Mouse (Mus musculus) kidney, embryonic 16.5 days (tissue): ENCODE measurements around the gene H2-DMb2. TPM values are rescaled to one million over a fixed set of nuclear protein-coding genes. Genes with fewer than 3 reads are reported as not detected.

Source experiments
- ATAC-seq: fragments of 200-750 bp; cut with Nextera tagmentation; 2 replicates; pipeline ENCODE4 v1.8.0; 2017; ENCODE audit warnings: moderate TSS enrichment; ENCODE audit not compliant: low FRiP score, low TSS enrichment
- H3K27ac ChIP-seq: fragments of 300-500 bp; sonication (generic); 2 replicates; pipeline ENCODE4 v1.5.1; 2014; ENCODE audit warnings: low read length
- H3K27me3 ChIP-seq: fragments of 300-500 bp; sonication (generic); 2 replicates; pipeline ENCODE4 v1.6.1; 2014; ENCODE audit warnings: low read length, control low read depth, mixed read lengths; ENCODE audit not compliant: insufficient read depth
- H3K36me3 ChIP-seq: fragments of 300-500 bp; sonication (generic); 2 replicates; pipeline ENCODE4 v1.6.1; 2014; ENCODE audit warnings: low read length, control low read depth, mixed read lengths; ENCODE audit not compliant: insufficient read depth
- H3K4me1 ChIP-seq: fragments of 300-500 bp; sonication (generic); 2 replicates; pipeline ENCODE4 v1.6.1; 2014; ENCODE audit warnings: low read length, control low read depth, mixed read lengths; ENCODE audit not compliant: insufficient read depth
- H3K4me2 ChIP-seq: fragments of 300-500 bp; sonication (generic); replicated peaks from 2 replicates; pipeline ENCODE4 v1.6.1; 2014; ENCODE audit warnings: low read depth, low read length
- H3K4me3 ChIP-seq: fragments of 300-500 bp; sonication (generic); 2 replicates; pipeline ENCODE4 v1.5.1; 2014; ENCODE audit warnings: mild to moderate bottlenecking, low read length
- H3K9ac ChIP-seq: fragments of 300-500 bp; sonication (generic); replicated peaks from 2 replicates; pipeline ENCODE4 v1.6.1; 2014; ENCODE audit warnings: low read length
- H3K9me3 ChIP-seq: fragments of 300-500 bp; sonication (generic); 2 replicates; pipeline ENCODE4 v1.6.1; 2016; ENCODE audit warnings: low read length, control low read depth
- WGBS: fragments of 180-500 bp; shearing (Covaris S2); extraction: QIAGEN DNeasy Blood & Tissue Kit; methylation state at CpG from one replicate; pipeline ENCODE4 v1.1.7; 2014; 5-methylcytosine and 5-hydroxymethylcytosine counted together
- polyA plus RNA-seq: library from polyadenylated mRNA; unstranded; fragments of >200 nt; fragmentation: Nextera tagmentation; extraction: Ambion mirVana; gene quantifications from 2 replicates; pipeline ENCODE4 v1.2.1, GENCODE M21; 2015

The H2-DMb2 gene
- polyA plus RNA-seq: 24.5 and 30.3 TPM in 2 replicates

DNA sequence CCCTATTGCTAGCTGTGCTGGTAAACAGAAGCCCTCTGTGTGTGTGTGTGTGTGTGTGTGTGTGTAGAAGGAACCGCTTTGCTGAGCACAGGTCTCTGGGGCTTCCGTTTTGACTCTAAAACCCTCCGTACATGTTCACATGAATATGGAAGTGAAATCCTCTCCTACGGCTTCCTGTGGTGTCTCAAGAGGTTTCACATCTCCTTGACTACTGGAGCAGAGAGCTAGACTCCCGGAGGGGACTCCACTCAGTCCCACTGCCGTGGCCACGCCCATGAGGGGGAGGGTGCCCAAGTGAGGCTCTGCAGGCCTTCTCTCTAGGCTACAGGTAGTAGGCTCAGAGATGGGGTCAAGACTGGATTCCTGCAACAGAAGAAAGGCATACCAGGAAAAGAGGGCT lies at the start of gene H2-DMb2:
Gene H2-DMb2, plus strand, starts transcription at position 275 of the 400 bp plus-strand sequence.
- Histone ChIP-seq H3K4me3 (no peak within 1 kb of the TSS), H3K4me1 (peaks cover 17% of the 10 kb centered on the region; the same call in 1 of the 2 replicates), H3K4me2 (peak within 1 kb of the TSS; percentile 29; the same call in 1 of the 2 replicates), H3K27me3 (peaks cover 15% of the 10 kb centered on the region), H3K27ac (0 out of 2 replicates have a peak within 1 kb of the TSS, but pooled peaks have one; percentile 20), H3K9ac (no peak within 1 kb of the TSS), H3K36me3 (no peaks in the 10 kb centered on the region), H3K9me3 (no peaks in the 10 kb centered on the region)
- ATAC-seq: peak; percentile 74
- WGBS: 12% methylated on average over 7 of the region's 7 CpGs

DNA sequence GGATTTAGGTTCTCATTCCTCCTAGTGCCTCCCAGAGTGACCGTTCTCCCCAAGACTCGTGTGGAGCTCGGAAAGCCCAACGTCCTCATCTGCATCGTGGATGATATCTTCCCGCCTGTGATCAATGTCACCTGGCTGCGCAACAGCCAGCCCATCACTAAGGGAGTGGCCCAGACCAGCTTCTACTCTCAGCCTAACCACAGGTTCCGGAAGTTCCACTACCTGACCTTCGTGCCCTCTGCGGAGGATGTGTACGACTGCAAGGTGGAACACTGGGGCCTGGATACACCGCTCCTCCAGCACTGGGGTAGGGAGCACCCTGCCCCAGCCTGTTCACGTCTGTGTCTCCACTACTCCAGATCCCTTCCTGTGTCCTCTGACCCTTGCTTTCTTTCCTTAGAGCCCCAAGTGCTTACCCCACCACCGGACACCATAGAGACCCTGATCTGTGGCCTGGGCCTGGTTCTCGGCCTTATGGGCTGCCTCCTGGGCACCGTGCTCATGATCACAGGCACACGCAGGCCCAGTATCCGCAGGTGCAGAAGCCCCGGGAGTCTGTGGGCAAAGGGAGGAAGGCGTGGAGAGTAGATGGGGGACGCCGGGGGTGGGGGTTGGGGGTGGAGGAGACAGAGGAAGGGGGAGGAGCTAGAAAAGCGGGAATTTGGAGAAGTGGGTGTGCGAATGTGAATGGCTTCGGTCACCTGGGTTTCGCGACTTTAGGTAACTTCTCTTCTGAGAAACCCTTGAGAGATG lies 48.6 kb upstream of the H2-DMb2 start:
- 0 out of 2 replicates have a peak, but pooled peaks cover 4% of the 10 kb centered on the region for H3K9me3 ChIP-seq
- 86% methylated on average over 27 of the region's 27 CpGs for WGBS
- no peak overlapping the region for H3K9ac ChIP-seq
- H3K27ac ChIP-seq: no peak overlapping the region
- H3K27me3 ChIP-seq: no peaks in the 10 kb centered on the region
- no peaks in the 10 kb centered on the region for H3K36me3 ChIP-seq
- no peak overlapping the region for H3K4me3 ChIP-seq
- H3K4me1 ChIP-seq: peaks cover 5% of the 10 kb centered on the region
- H3K4me2 ChIP-seq: no peak overlapping the region
- ATAC-seq: no peak

DNA sequence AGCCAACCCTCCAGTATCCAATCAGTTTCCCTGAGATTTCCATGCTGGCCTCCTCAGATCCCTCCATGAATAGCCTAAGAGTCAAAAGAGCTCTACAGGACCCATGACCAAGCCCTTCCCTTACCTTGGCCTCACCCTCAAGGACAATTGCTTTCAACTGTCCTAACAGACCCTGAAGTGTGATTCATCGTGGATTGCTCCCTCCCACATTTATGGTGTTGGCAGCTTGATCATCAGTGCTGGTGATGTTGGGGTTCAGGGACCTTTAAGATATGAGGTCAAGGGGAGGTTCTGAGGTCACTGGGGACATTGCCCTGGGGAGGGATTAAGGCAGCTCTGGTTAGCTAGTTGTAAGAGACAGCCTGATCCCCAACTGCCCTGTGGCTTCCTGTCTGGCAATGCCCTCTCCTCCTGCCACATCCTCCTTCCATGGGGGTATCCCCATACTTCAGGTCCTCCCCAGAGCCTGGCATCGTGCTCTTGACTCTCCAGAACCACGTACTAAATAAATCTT lies 46.6 kb upstream of the H2-DMb2 start:
- Histone ChIP-seq H3K4me2 (no peak overlapping the region), H3K9me3 (0 out of 2 replicates have a peak, but pooled peaks cover 4% of the 10 kb centered on the region), H3K36me3 (no peaks in the 10 kb centered on the region), H3K9ac (no peak overlapping the region), H3K27ac (no peak overlapping the region), H3K27me3 (no peaks in the 10 kb centered on the region), H3K4me3 (no peak overlapping the region), H3K4me1 (peaks cover 5% of the 10 kb centered on the region)
- 76% methylated on average over 3 of the region's 3 CpGs for WGBS
- ATAC-seq: no peak

DNA sequence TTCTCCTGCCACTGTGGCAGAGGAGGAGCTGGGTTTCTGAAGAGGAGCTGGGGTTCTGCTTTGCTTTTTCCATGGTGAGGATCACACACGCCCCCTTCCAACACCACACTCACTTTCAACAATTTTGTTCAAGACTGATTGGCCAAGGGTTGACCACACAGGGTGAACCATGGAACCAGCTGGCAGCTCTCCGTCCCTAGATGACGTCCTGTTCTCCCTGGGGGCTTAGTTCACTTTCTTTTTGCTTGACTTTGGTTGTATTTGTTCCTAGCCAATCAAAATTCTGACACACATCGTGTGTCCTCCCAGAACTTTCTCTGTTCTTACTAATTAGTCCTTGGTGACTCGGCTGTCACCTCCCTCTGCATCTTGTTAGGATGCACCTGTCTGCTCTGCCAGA lies 45.8 kb upstream of the H2-DMb2 start:
- Histone ChIP-seq H3K4me2 (no peak overlapping the region), H3K36me3 (no peaks in the 10 kb centered on the region), H3K9ac (no peak overlapping the region), H3K27ac (no peak overlapping the region), H3K4me3 (no peak overlapping the region), H3K9me3 (0 out of 2 replicates have a peak, but pooled peaks cover 4% of the 10 kb centered on the region), H3K4me1 (peaks cover 8% of the 10 kb centered on the region), H3K27me3 (no peaks in the 10 kb centered on the region)
- no peak for ATAC-seq
- WGBS: 55% methylated on average over 5 of the region's 5 CpGs

DNA sequence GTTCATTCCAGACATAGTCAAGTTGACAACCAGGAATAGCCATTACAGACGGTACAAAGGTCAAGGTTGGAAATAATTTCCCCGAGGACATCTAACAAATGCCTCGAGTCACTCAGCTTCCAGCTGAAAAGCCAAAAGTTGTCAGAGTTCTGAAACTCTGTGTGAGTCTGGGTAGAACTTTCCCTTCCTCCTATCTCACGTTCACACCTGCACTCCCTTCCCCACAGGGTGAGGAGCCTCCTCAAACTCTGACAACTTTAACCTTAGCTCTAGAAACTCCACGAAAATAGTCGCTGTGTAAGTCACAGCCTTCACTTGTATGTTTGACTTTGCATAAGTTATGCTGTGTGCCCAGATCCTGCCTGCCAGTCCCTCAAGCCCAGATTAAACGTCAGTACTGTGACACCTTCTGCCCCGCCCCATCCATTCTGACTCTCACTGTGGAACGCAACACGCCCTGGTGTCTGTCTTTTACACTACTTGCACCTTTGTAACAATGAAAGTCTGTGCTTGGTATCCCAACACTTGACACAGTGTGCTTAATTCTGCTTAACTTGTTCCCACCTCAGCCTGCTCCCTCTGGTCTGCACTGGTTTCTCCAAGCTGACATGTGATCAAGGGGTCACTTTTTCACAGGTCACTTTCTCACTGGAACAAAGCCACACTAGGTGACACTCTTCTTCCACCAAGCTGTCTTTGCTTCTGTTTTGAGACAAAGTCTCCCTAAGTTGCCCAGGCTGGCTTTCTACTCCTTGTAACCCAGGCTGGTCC lies 44.2 kb upstream of the H2-DMb2 start:
- Histone ChIP-seq H3K36me3 (no peaks in the 10 kb centered on the region), H3K4me1 (0 out of 2 replicates have a peak, but pooled peaks cover 3% of the 10 kb centered on the region), H3K27ac (no peak overlapping the region), H3K4me3 (no peak overlapping the region), H3K9ac (no peak overlapping the region), H3K27me3 (no peaks in the 10 kb centered on the region), H3K9me3 (0 out of 2 replicates have a peak, but pooled peaks cover 4% of the 10 kb centered on the region), H3K4me2 (no peak overlapping the region)
- 0 out of 2 replicates have a peak, but pooled peaks have one; percentile 42 for ATAC-seq
- 44% methylated on average over 10 of the region's 10 CpGs for WGBS

DNA sequence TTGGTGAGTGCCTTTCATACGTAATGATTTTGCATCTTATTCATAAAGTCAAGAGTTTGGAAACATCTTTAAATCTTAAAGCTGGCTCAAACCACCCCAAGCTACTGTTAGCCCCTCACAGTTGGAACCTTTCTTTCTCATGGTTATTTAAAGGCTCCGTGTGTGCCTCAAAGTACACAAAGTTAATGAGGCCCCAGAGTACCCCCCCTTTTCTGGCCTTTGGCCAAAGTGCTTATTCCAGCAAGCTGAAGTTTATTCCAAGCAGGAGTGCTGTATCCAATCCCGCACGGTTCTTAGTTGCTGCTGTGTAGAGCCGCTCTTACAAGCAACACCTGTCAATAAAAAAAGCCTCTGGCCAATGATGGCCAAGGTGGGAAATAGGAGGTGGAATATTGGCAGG lies 43.6 kb upstream of the H2-DMb2 start:
- ATAC-seq: no peak
- no peak overlapping the region for H3K4me3 ChIP-seq
- no peaks in the 10 kb centered on the region for H3K36me3 ChIP-seq
- no peak overlapping the region for H3K27ac ChIP-seq
- 51% methylated on average over 5 of the region's 5 CpGs for whole genome bisulfite sequencing
- no peak overlapping the region for H3K4me2 ChIP-seq
- H3K4me1 ChIP-seq: 0 out of 2 replicates have a peak, but pooled peaks cover 3% of the 10 kb centered on the region
- H3K9ac ChIP-seq: no peak overlapping the region
- no peaks in the 10 kb centered on the region for H3K9me3 ChIP-seq
- no peaks in the 10 kb centered on the region for H3K27me3 ChIP-seq

DNA sequence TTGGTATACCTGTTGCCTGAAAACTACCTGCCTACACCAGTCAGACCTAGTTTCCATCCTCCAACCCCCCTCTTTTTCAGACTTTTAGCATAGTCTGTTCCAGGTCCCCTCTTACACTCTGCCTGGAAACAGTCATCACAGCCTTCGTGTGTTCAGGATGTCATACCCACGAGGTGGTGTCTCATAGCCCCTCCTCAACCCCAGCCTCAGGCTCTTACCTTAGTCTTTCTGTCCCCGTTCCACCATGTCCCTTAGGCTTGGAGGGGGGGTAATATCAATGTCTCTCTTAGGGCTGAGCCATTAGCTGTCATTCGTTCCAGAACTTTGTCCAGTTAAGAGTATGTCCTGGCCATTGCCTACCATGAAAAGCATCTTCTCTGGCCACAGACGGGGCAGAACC lies 41.9 kb upstream of the H2-DMb2 start:
- H3K27ac ChIP-seq: no peak overlapping the region
- no peaks in the 10 kb centered on the region for H3K27me3 ChIP-seq
- H3K4me3 ChIP-seq: no peak overlapping the region
- no peak overlapping the region for H3K4me2 ChIP-seq
- WGBS: 34% methylated on average over 5 of the region's 5 CpGs
- peaks cover 2% of the 10 kb centered on the region; the same call in 1 of the 2 replicates for H3K9me3 ChIP-seq
- ATAC-seq: 0 out of 2 replicates have a peak, but pooled peaks have one; percentile 42
- no peaks in the 10 kb centered on the region for H3K36me3 ChIP-seq
- H3K4me1 ChIP-seq: 0 out of 2 replicates have a peak, but pooled peaks cover 3% of the 10 kb centered on the region
- H3K9ac ChIP-seq: no peak overlapping the region

- H3K4me1 ChIP-seq: 0 out of 2 replicates have a peak, but pooled peaks cover 3% of the 10 kb centered on the region
- 4% methylated on average over 12 of the region's 12 CpGs for WGBS
- peak; percentile 87 for ATAC-seq
Observed at GRCm38 (mm10) chr17:34101604-34102032, 41.5 kb upstream of the H2-DMb2 start.

DNA sequence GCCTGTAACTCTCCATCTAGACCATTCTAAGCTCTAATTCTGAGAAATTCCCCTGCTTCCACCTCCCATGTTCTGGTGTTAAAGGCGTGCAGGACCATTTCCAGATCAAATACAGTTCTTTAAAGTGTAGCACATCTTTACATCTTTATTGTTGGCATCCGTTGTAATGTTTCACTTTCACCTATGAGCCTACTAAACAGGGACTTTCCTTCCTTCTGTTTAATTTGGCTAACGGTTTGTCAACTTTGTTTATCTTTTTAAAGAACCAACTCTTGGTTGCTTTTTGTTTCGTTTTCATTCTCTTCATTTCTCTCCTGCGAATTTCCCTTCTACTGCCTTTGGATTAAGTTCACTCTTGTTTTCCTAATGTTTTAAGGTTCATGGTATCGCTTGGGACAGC lies 40.3 kb upstream of the H2-DMb2 start:
- no peak overlapping the region for H3K4me2 ChIP-seq
- WGBS: 79% methylated on average over 6 of the region's 6 CpGs
- H3K36me3 ChIP-seq: no peaks in the 10 kb centered on the region
- 0 out of 2 replicates have a peak, but pooled peaks cover 3% of the 10 kb centered on the region for H3K4me1 ChIP-seq
- H3K27ac ChIP-seq: no peak overlapping the region
- H3K4me3 ChIP-seq: no peak overlapping the region
- no peaks in the 10 kb centered on the region for H3K27me3 ChIP-seq
- no peak overlapping the region for H3K9ac ChIP-seq
- no peak for ATAC-seq
- peaks cover 2% of the 10 kb centered on the region; the same call in 1 of the 2 replicates for H3K9me3 ChIP-seq

More at GRCm38 (mm10) chr17:34101604-34102032, 41.5 kb upstream of the H2-DMb2 start:
- no peak overlapping the region; the same call in 1 of the 2 replicates for H3K9ac ChIP-seq
- peak overlapping the region; percentile 48 for H3K4me2 ChIP-seq
- peaks cover 2% of the 10 kb centered on the region; the same call in 1 of the 2 replicates for H3K9me3 ChIP-seq
- H3K36me3 ChIP-seq: no peaks in the 10 kb centered on the region
- H3K4me3 ChIP-seq: peak overlapping the region; percentile 14; the same call in 1 of the 2 replicates
- H3K27me3 ChIP-seq: no peaks in the 10 kb centered on the region
- no peak overlapping the region for H3K27ac ChIP-seq
